Comparison of ENCODE assay signal across 10 mouse cellular contexts in genomic region chr16:90621761-90622411, GRCm38 (mm10).
DNase-seq lines count a peak whose midpoint lies in the region; ATAC-seq and TF ChIP-seq lines count a peak whose summit lies in the region.
"Had no signal": no experiment of that assay in that cellular context is flagged by ENCODE, and none has a peak within 500 bp of the region (broad histone marks: within the 10 kb centered on the region; RNA-seq: fewer than 3 reads in every experiment).

No protein-coding gene starts in this region.

- ATAC-seq in lung, embryonic 14.5 days (ENCODE audit: insufficient read depth): no peak
- no peak for ATAC-seq in erythroid progenitor cell, adult 5-6 weeks (replicated peaks; ENCODE audit: low FRiP score, poor library complexity, severe bottlenecking)
- ATAC-seq: Patski had no signal

- no peak overlapping the region for H3K4me3 ChIP-seq in lung, embryonic 14.5 days (ENCODE audit: low read depth, low read length)
- no peak overlapping the region for H3K4me3 ChIP-seq in cortical plate, adult 2 months (ENCODE audit: insufficient read depth, low read length)
- H3K4me3 ChIP-seq: stomach, embryonic 15.5 days had no signal

- H3K9ac ChIP-seq in lung, embryonic 14.5 days: no peak overlapping the region
- H3K9ac ChIP-seq: stomach, embryonic 15.5 days had no signal

- H3K27me3 ChIP-seq in lung, embryonic 14.5 days (ENCODE audit: insufficient read depth, low read length): no peaks in the 10 kb centered on the region
- H3K27me3 ChIP-seq: Patski; stomach, embryonic 15.5 days had no signal

- H3K27ac ChIP-seq in lung, embryonic 14.5 days (ENCODE audit: low read depth): peak overlapping the region; percentile 95
- H3K27ac ChIP-seq in cortical plate, adult 2 months (ENCODE audit: insufficient read depth, low read length): no peak overlapping the region; the same call in 1 of the 2 replicates
- H3K27ac ChIP-seq: stomach, embryonic 15.5 days had no signal

- H3K4me2 ChIP-seq in lung, embryonic 14.5 days: no peak overlapping the region
- H3K4me2 ChIP-seq: stomach, embryonic 15.5 days had no signal

- H3K36me3 ChIP-seq in lung, embryonic 14.5 days (ENCODE audit: insufficient read depth): no peaks in the 10 kb centered on the region
- H3K36me3 ChIP-seq: stomach, embryonic 15.5 days had no signal

- H3K9me3 ChIP-seq in lung, embryonic 14.5 days (ENCODE audit: low read depth, low read length): no peaks in the 10 kb centered on the region
- H3K9me3 ChIP-seq: stomach, embryonic 15.5 days had no signal

- 0 out of 2 replicates have a peak, but pooled peaks have one; percentile 24 for TF ChIP-seq POLR2A in cortical plate, adult 2 months (IDR thresholded peaks at IDR 0.05; ENCODE audit: extremely low read depth, insufficient read depth, low read length)

- H3K4me1 ChIP-seq in lung, embryonic 14.5 days (ENCODE audit: insufficient read depth): peaks cover 48% of the 10 kb centered on the region
- peaks cover 5% of the 10 kb centered on the region for H3K4me1 ChIP-seq in cortical plate, adult 2 months (ENCODE audit: control insufficient read depth, insufficient read depth, low read length)

- DNase-seq in lung, embryonic 14.5 days: peak; percentile 80
- DNase-seq in lung, postnatal 14 days: no peak
- DNase-seq in gonadal fat pad, adult 2 months (ENCODE audit: low read depth): peak; percentile 47
- peak; percentile 61 to 91 for DNase-seq in left cerebral cortex, adult 8-10 months (ENCODE audit: low spot score in 2 of 2)
- DNase-seq in right cerebral cortex, postnatal 36 days (ENCODE audit: low spot score in 2 of 2): peak; percentile 87 to 89
- DNase-seq in spleen, adult 12 weeks (ENCODE audit: low spot score): no peak

- WGBS in lung, embryonic 14.5 days: 46% methylated on average over 13 of the region's 13 CpGs

- TF ChIP-seq CTCF in lung, embryonic 14.5 days (IDR thresholded peaks at IDR 0.05; ENCODE audit: low read depth): no peak
- no peak for TF ChIP-seq CTCF in cortical plate, adult 2 months (IDR thresholded peaks at IDR 0.05; ENCODE audit: extremely low read depth, insufficient read depth, low read length)

Comparison
In these comparisons a context has a peak if more than half of its experiments do, and no peak if none do; other contexts are left out.
1. DNase-seq: peak in lung, embryonic 14.5 days (single experiment), gonadal fat pad, adult 2 months (single experiment), left cerebral cortex, adult 8-10 months (2 of 2) and right cerebral cortex, postnatal 36 days (2 of 2); none in lung, postnatal 14 days (single experiment) and spleen, adult 12 weeks (single experiment).